Mouse (Mus musculus): ENCODE results near the gene Thrb. TPM values are rescaled to one million over a fixed set of nuclear protein-coding genes. Genes with fewer than 3 reads are reported as not detected.

Gene Thrb
- total RNA-seq, 2 experiments from 2014 or later = 26.7 to 40.0 TPM

DNA sequence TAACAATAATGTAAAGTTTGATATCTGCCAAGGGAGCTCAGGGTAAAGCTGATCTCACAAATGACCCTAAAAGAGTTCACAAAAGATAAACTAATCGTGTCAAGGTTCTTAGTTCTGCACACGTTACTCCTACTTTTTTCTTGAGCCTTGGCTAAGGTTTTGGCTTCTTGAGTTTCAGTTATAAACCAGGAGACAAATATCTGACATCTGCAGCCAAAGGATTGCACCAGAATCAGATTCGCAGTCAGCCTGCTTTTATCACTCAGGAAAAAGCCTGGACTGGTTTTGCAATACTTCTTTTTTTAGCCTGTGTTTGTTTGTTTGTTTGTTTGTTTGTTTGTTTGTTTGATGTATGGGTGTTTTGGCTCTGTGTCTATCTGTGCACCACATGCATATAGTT, 64.5 kb downstream of the Thrb start:
- Histone ChIP-seq H3K4me3 (no peak overlapping the region), H3K27ac (peak overlapping the region; percentile 77)
- no peak for DNase-seq
- no peak for TF ChIP-seq CTCF (IDR thresholded peaks at IDR 0.05)
- intact Hi-C loops (cut with DNase I) = no loop called here

DNA sequence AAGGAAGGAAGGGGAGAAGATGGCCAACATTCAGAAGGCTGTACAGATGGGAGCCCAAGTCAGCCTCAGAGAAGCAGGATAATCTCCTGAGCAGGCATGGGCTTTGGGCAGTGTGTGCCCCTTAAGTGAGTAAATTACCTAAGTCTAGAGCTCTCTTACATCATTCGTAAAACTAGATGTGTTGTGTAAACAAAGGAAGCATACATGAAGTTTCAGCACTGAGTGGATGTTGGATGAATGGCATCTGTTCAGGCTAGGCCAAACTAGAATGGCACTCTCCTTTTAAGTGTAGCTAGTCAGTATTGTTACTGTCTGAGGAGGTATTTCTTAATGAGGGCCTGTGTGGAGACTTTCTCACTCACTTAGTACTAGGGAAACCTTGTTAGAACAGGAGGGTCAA, 66.8 kb downstream of the Thrb start:
- intact Hi-C loops (cut with DNase I) = no loop called here
- no peak for DNase-seq
- no peak for TF ChIP-seq CTCF (IDR thresholded peaks at IDR 0.05)
- Histone ChIP-seq H3K27ac (no peak overlapping the region), H3K4me3 (no peak overlapping the region)

DNA sequence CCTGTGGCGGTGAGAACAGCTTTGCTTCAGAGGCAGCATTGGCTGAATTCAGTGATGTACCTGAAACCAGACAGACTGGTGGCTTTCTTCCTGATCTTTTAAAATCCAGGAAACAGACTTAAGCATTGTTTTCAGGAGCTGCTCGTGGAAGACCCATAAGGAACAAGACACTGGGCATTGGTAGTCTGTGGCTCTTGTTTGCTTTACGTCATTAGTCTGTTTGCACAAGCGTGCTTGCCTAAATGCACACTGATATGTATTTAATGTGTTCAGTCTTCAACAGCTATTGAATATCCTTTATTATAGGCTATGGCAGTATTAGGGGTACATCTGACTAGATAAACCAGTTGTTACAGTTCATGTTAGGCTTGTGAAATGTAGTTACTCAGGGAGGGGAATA, 67.8 kb downstream of the Thrb start:
- H3K4me3 ChIP-seq = no peak overlapping the region
- TF ChIP-seq CTCF (IDR thresholded peaks at IDR 0.05) = no peak
- H3K27ac ChIP-seq = no peak overlapping the region
- intact Hi-C loops (cut with DNase I) = no loop called here
- no peak for DNase-seq

DNA sequence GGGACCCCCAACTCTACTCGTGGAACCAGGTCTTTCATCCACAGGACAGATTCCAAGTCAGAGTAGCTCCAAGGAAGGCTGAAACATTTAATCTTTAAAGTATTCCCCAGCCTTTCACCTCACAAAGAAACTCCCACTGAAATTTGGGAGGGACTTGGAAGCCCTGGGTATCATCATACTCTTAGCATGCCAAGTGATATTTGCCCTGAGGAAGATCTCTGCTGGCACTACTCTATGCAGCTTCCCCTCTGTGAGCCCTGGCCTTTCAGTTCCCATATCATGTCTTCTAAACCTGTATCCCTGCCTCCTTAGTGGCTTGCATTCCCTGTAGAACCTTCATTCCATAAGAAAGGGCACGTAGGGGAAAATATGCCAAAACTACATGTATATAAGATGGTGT, 68.8 kb downstream of the Thrb start:
- H3K4me3 ChIP-seq = no peak overlapping the region
- DNase-seq = no peak
- H3K27ac ChIP-seq = no peak overlapping the region
- TF ChIP-seq CTCF (IDR thresholded peaks at IDR 0.05) = no peak
- intact Hi-C loops (cut with DNase I) = no loop called here

DNA sequence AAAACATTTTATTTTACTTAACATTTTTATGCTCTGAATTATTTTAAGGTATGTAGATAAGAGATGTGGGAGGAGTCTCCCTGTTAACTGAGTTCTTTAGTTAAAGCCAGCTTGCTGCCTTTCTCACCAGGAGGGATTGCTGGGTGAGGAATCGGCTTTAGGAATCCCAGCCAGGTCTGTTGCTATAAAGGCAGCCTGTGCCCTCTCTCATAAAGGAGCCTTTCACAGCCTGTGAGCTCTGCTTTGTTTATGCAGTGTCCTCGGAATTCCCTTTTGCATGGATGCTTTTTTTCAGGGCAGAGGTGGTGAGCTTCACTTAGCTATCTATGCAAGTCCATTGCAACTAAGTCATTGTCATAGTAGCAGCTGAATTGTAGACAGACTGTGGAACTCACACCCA, 71.0 kb downstream of the Thrb start:
- DNase-seq = no peak
- TF ChIP-seq CTCF (IDR thresholded peaks at IDR 0.05) = no peak
- no peak overlapping the region for H3K4me3 ChIP-seq
- intact Hi-C loops (cut with DNase I) = no loop called here
- H3K27ac ChIP-seq = no peak overlapping the region

DNA sequence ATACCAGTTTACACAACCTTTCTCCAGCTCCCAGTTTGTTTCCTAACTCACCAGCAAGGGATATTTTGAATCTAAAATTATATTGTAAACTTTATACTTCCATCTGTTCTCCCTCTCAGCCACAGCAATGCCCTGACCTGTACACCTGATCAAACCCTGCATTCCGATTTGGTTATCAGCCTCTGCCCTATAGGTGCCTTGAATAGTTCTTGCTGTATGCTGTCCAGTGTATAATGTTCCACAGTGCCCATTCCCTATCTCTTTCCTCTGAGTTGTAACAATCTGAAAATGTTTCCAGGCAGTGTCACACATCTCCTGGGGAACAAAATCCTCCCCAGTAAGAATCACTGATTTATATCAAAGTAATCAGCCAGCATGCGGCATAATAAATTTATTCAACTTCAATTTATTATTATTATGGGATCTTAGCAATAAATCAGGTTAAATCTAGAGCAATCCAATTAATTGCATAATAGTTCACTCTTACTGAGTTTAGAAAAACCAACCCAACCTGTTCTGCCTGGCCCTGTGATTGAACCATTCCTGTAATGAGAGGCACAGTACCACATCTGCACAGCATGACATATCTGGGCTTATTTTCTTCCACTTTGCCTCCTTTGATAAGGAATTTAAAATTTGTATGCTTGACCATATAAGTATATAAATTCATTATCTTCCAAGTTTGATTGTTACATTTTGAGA, 73.2 kb downstream of the Thrb start:
- intact Hi-C loops (cut with DNase I) = no loop called here
- no peak for DNase-seq
- H3K27ac ChIP-seq = no peak overlapping the region
- H3K4me3 ChIP-seq = no peak overlapping the region
- TF ChIP-seq CTCF (IDR thresholded peaks at IDR 0.05) = no peak

DNA sequence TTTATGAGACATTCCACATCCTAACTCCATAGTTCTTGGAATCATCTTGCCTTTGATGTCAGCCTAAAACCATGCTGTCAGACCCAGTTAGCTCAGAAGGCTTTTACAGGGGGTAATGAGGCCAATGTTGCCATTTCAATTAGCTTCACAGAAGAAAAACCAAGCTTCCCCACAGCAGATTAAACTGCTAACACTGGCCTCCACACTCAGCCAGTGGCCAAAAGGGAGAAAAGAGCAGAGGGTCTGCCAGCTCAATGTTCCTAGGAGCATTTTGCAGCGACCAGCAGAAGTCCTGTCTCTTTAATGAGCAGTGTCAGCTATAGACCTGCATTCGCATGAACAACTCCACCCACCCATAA, 73.7 kb downstream of the Thrb start:
- no peak overlapping the region for H3K4me3 ChIP-seq
- no peak overlapping the region for H3K27ac ChIP-seq
- no peak for DNase-seq
- intact Hi-C loops (cut with DNase I) = no loop called here
- TF ChIP-seq CTCF (IDR thresholded peaks at IDR 0.05) = no peak

DNA sequence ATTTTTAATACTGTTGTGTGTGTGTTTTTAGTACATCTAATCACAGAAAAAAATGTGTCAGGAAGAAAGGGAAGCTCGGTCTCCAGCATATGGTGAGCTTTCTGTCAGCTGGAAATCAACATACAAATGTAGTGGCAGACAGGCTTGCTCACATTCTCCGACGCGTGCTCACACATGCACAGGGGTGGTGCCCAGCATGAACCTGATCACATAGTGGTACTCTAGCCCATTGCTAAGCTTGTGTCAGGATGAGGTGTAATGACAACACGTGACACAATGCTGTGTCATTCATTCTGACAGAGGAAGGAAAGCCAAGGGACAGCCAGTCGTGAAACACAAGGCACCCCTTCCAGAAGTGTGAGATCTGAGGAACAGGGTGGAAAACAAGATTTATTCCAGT, 75.4 kb downstream of the Thrb start:
- intact Hi-C loops (cut with DNase I) = no loop called here
- H3K4me3 ChIP-seq = no peak overlapping the region
- no peak for TF ChIP-seq CTCF (IDR thresholded peaks at IDR 0.05)

DNA sequence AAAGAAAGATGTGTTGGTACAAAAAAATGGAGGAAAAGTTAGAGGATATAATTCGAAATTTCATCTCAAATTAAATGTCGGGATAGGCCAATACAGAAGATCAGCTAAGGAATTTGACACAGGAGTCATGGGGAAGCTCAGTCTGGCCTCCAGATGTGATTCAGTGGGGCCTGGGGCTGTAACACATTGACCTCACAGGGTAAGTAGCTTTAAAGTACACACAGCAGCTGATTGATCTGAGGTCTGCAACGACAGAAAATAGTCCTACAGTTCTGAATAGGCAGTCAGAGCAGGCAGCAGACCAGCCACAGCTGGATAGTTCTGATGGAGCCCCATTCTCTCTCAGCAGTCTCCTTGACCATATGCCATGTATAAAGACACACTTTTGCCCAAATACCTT, 80.8 kb downstream of the Thrb start:
- Histone ChIP-seq H3K4me3 (no peak overlapping the region), H3K27ac (no peak overlapping the region)
- DNase-seq = no peak
- intact Hi-C loops (cut with DNase I) = loop anchor here (10.0 kb wide), 1 partner anchor 164 kb away; no protein-coding TSS in a partner anchor
- no peak for TF ChIP-seq CTCF (IDR thresholded peaks at IDR 0.05)

More for the DNA sequence above, 75.4 kb downstream of the Thrb start:
- no peak for DNase-seq
- H3K27ac ChIP-seq = no peak overlapping the region

DNA sequence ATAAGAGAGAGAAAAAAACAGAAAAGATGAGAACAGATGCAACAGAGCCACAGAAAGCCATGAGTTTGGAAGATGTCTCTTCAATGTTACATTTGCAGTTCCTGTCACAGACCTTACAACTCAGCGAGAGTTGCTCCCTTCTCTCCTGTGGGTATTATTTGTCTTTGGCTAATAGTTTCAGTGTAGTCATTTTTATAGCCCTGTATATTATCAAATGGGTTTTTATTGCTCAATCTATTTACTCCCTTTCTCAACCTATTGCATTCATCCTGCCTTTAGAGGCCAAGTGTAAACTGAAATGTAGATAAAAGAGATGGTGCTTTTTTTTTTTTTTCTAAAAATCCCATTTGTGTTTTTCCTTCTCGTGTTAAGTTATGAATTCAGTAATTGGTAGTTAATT, 82.2 kb downstream of the Thrb start:
- intact Hi-C loops (cut with DNase I) = loop anchor here (10.0 kb wide), 1 partner anchor 163 kb away; no protein-coding TSS in a partner anchor
- Histone ChIP-seq H3K4me3 (no peak overlapping the region), H3K27ac (no peak overlapping the region)
- TF ChIP-seq CTCF (IDR thresholded peaks at IDR 0.05) = no peak
- DNase-seq = no peak

DNA sequence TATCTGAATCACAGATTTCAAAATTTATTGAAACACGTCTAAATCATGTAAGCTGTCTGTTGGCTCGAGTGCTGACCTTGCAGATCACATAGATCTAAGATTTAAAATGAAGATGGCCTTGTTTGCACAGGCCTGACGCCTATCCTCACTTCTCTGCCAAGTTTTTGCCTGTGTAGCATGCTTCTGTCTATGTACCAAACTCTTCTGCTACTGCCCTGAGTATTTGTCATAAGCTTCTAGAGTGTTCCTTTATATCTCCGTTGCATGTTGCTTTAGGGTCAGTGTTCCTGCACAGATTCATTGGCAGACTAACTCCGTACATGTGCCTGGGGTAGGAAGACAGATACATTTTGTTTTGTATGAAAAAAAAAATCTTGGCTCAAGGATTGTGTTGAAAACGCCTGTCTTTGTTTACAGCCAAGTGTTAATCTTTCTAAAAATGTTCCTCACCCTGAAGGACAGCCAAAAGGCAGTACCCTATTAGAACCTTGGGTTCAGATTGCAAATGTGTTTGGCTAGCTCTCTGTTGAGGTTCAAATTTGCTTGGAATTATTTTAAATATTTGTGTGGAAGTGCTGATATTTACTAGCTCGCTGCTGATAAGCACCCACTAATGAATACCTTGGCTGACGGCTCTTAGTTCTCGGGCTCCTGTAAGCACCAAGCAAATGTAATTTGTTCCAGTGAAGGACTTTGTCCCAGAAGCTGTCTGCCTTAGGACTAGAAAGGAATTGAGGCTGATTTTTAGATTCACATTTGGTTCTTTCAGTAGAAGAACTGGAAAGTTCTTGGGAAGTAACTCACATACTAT, 83.0 kb downstream of the Thrb start:
- Histone ChIP-seq H3K4me3 (peak overlapping the region; percentile 50), H3K27ac (peak overlapping the region; percentile 65)
- intact Hi-C loops (cut with DNase I) = loop anchor here (10.0 kb wide), 1 partner anchor 162 kb away; no protein-coding TSS in a partner anchor
- no peak for DNase-seq
- no peak for TF ChIP-seq CTCF (IDR thresholded peaks at IDR 0.05)

DNA sequence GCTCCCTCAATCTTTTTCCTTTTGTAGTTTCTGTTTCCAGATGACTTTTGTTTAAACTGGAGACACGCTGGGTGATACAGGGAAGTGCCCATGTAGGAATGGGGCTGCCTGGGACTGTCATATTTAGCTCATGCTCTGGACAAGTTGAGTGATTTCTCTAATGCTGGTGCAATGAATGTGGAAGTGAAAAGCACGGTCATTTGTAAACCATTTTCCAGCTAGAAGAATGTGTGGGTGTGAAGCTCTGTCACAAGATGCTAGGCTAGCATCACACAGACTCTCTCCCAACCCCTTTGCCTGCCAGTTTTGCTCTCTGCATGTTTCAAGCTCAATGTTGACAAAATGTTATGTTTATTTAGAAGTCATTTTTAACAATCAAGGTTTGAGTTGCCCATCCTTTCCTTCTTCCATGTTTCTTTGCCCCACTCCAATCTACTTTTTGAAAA, 83.7 kb downstream of the Thrb start:
- H3K27ac ChIP-seq = peak overlapping the region; percentile 65
- DNase-seq = no peak
- intact Hi-C loops (cut with DNase I) = loop anchor here (10.0 kb wide), 1 partner anchor 161 kb away; no protein-coding TSS in a partner anchor
- TF ChIP-seq CTCF (IDR thresholded peaks at IDR 0.05) = no peak
- peak overlapping the region; percentile 50 for H3K4me3 ChIP-seq

DNA sequence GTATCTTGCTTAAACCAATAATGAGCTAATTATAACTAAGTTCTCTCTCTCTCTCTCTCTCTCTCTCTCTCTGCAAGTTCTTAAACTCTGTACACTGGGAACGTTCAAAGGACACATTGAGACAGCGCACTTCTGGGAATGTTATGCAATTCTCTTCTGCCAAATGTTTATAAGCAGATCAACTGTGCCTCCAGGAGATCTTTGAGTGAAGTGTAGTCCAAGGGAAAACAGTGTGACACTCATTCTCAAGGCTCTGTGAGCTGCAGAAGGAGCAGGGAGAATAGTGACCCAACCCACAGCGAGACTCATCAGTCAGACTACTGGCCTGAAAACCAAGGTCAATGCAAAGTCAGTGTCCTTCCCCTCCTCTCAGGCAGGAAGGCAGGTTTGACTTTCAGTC, 87.9 kb downstream of the Thrb start:
- no peak for DNase-seq

More for the DNA sequence above, 87.9 kb downstream of the Thrb start:
- intact Hi-C loops (cut with DNase I) = loop anchor here (2.0 to 10.0 kb wide), 2 partner anchors 87 to 157 kb away; partner anchors contain the start of gene Thrb
- Histone ChIP-seq H3K27ac (peak overlapping the region; percentile 29), H3K4me3 (no peak overlapping the region)
- TF ChIP-seq CTCF (IDR thresholded peaks at IDR 0.05) = no peak

Data from gastrocnemius, adult 2 months (tissue).